Mouse (Mus musculus) lung, postnatal 4 days (tissue): ENCODE results near the gene Itpkc.

ENCODE experiments used
- DNase-seq, 2 experiments: peaks; one replicate each; pipeline ENCODE4 v3.0.0; 2021

Itpkc gene

GRCm38 (mm10) chr7:27189271-27189931 lies 39.1 kb downstream of the Itpkc start:
- DNase-seq = no peak

- no peak for DNase-seq
Measured at GRCm38 (mm10) chr7:27185986-27186385, 42.5 kb downstream of the Itpkc start.

DNA sequence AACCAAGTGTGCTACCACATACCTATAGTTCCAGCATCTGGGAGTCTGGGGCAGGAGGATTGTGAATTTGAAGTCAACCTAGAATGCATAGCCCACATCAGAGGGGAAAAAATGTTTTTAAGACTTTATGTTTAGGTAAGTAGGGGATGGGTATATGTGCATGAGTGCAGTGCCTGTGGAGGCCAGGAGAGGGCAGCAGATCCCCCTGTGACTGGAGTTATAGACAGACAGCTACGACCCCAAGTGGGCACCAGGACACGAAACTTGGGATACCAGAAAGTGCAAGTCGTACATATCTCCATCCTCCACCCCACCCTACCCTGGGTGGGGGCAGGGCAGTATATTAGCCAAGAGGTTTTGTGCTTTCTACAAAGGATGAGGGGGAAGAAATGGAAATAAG lies 43.5 kb downstream of the Itpkc start:
- peak in 1 of 2 experiments; percentile 35 for DNase-seq

GRCm38 (mm10) chr7:27182498-27182897 lies 46.0 kb downstream of the Itpkc start:
- no peak for DNase-seq

DNA sequence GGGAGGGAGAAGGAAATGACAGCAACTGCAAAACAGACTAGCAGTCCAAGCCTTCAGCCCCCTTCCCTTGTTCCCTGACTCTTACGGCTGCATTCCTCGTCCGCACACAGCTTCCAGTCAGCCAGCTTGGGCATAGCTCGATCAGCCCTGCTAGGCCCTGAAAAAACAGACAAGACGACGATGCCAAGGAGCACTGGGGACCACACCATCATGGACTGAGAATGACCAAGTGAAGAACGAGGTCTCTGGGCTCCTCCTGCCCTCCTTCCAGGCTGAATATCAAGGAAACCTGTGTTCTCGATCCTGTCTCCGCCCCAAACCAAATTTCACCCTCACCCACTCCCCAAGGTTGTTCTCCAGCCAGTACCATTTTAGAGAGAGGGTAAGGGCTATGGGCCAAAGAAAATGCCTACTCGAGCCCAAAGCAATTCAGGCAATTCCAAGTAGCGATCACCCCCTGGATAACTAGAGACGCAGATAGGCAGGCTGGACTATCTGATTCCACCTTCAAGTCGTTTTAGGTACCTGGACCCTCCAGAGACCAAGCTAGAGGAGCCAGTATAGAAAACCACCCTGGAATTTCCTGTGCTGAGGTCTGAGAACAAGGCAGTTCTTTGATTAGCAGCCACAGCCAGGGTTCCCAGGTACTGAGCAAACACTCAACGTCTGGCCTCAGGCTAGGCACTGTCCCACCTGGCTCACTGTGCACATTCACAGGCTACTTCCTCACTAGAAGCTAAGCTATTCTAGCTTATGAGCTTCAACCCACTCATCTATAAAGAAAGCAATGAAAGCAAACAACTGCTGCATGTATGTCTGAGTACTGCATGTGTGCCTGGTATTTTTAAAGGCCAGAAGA lies 47.4 kb downstream of the Itpkc start, which contains the start of the genes Gm21983 and Mia:
Gene Gm21983, minus strand, starts transcription at position 250 of the 859 bp plus-strand sequence.
Gene Mia, minus strand, starts transcription at position 321 of the 859 bp plus-strand sequence.
- DNase-seq = peak in 1 of 2 experiments; percentile 51

DNA sequence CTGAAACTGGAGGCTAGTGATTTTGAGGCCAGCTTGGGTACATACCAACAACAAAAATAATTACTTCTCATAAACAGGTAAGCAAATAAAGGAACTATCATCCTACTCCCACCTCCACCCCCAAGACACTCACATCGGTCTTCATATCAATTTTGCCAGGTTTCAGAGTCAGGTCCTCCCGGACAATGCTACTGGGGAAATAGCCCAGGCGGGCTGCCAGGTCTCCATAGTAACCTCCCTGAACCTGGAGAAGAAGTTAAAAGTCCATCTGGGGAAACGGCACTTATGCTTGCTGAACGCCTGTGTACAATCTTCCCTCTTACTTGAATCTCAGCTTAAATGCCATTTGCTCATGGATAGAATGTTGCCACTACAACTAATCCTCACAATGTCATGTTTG lies 48.4 kb downstream of the Itpkc start:
- peak; percentile 44 to 64 for DNase-seq

- no peak for DNase-seq
Measured at GRCm38 (mm10) chr7:27179217-27179918, 49.1 kb downstream of the Itpkc start.

- DNase-seq = peak; percentile 100
Measured at GRCm38 (mm10) chr7:27178324-27179216, 49.9 kb downstream of the Itpkc start, which contains the start of gene Rab4b. Gene Rab4b (minus strand): TSS chr7:27178896.

GRCm38 (mm10) chr7:27177942-27178323 lies 50.5 kb downstream of the Itpkc start:
- DNase-seq = no peak

- no peak for DNase-seq
Measured at GRCm38 (mm10) chr7:27174896-27175295, 53.6 kb downstream of the Itpkc start.

DNA sequence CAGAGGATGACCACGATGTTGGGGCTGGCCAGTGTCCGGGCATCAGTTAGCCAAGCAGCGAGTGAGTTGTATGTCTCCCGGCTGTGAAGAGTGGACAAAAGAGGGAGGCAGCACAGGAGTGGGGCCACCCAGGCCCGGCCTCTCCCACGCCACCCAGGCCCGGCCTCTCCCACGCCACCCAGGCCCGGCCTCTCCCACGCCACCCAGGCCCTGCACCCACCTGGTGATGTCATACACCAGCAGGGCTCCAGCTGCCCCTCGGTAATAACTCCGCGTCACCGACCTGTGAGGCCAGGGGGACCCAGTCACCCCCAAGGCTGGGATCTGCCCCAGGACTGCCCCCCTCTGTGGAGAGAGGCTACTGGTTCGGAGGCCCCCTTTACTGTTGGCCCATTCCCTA lies 54.0 kb downstream of the Itpkc start:
- peak in 1 of 2 experiments; percentile 25 for DNase-seq

DNA sequence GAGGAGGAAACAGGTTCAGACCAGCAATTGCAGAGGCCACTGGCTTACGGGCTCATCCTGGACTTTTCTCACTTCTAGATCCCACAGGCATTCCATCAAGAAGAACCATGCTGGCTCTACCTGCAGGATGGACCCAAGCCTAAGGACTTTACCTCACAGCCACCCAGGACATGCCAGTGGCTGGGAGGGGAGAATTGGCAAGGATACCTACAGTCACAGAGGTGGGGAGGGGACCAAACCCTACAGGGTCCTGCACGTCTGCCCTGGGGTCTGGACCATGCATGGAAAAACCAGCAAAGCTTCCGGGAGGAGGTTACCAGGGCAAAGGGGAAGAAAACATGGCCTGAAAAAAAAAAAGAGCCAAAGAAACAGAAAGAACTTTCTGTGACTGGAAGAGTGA lies 57.5 kb downstream of the Itpkc start:
- no peak for DNase-seq

DNA sequence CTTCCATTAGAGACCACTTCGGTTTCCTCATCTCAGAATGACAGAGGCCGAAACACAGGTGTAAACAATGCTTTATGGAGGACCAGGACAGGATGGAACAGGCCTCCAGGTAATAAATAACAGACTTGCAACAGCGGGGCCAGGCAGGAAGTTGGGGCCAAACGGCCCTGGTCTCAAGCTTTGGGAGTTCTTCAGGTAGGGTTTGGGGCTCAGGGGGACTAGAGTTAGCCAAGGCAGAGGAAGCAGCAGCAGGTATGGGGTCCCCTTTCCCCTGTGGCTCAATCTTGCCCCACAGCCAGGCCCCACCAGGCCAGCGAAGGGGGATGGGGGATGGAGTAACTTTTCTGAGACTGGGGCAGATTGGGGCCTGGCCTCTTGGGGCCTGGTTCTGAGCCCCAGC lies 60.1 kb downstream of the Itpkc start:
- no peak for DNase-seq

- DNase-seq = no peak
Measured at GRCm38 (mm10) chr7:27167475-27168094, 60.9 kb downstream of the Itpkc start.

GRCm38 (mm10) chr7:27166614-27167474 lies 61.6 kb downstream of the Itpkc start, which contains the start of gene Egln2:
Gene Egln2 (minus strand): TSS chr7:27166802.
- DNase-seq = peak; percentile 95 to 97

GRCm38 (mm10) chr7:27166229-27166613 lies 62.2 kb downstream of the Itpkc start:
- DNase-seq = peak; percentile 91 to 94

DNA sequence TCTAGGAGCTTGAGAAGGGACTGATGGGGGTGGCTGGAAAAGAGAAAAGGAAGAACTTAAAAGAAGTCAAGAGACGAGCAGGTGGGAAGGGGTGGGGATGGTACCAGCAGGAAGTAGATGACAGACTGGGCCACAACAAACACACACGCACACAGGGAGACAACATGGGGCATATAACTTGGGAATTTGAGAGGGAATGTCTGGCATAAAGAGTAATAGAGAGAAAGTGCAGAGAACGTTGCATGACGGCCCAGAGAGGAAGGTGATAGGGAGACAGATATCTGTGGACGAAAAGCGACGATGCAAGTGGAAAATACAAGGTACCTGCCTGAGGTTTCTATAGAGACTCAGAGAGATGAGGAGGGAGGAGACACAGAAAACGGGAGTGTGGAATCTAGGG lies 62.8 kb downstream of the Itpkc start:
- no peak for DNase-seq

- DNase-seq = no peak
Measured at GRCm38 (mm10) chr7:27165007-27165655, 63.3 kb downstream of the Itpkc start.

- DNase-seq = no peak
Measured at GRCm38 (mm10) chr7:27164112-27164947, 64.1 kb downstream of the Itpkc start.
